10 mouse cellular contexts compared by ENCODE assay signal in genomic region chr3:127107281-127107680, GRCm38 (mm10).
DNase-seq lines count a peak whose midpoint lies in the region; ATAC-seq and TF ChIP-seq lines count a peak whose summit lies in the region.
"Had no signal": no experiment of that assay in that cellular context is flagged by ENCODE, and none has a peak within 500 bp of the region (broad histone marks: within the 10 kb centered on the region; RNA-seq: fewer than 3 reads in every experiment).

No protein-coding gene starts in this region.

- H3K4me1 ChIP-seq in heart, embryonic 12.5 days (replicated peaks), result no peaks in the 10 kb centered on the region
- H3K4me1 ChIP-seq in lung, postnatal 0 days (ENCODE audit: insufficient read depth, low read depth, low read length), result no peaks in the 10 kb centered on the region
- no peaks in the 10 kb centered on the region for H3K4me1 ChIP-seq in midbrain, embryonic 15.5 days
- H3K4me1 ChIP-seq: liver, embryonic 13.5 days had no signal

- no peak overlapping the region for H3K27ac ChIP-seq in heart, embryonic 12.5 days (ENCODE audit: poor library complexity, severe bottlenecking)
- H3K27ac ChIP-seq in layer of hippocampus, adult 2 months, result peak overlapping the region; percentile 60
- H3K27ac ChIP-seq in lung, postnatal 0 days (ENCODE audit: low read length), result no peak overlapping the region
- no peak overlapping the region for H3K27ac ChIP-seq in midbrain, embryonic 15.5 days
- H3K27ac ChIP-seq: liver, embryonic 13.5 days had no signal

- no peak overlapping the region for H3K4me2 ChIP-seq in heart, embryonic 12.5 days
- H3K4me2 ChIP-seq in lung, postnatal 0 days (replicated peaks; ENCODE audit: low read depth, low read length), result no peak overlapping the region
- no peak overlapping the region for H3K4me2 ChIP-seq in midbrain, embryonic 15.5 days
- H3K4me2 ChIP-seq: liver, embryonic 13.5 days had no signal

- TF ChIP-seq CTCF in layer of hippocampus, adult 2 months (conservative IDR thresholded peaks at IDR 0.05), result no peak
- TF ChIP-seq CTCF in lung, postnatal 0 days (IDR thresholded peaks at IDR 0.05), result no peak

- no peak overlapping the region for H3K4me3 ChIP-seq in heart, embryonic 12.5 days
- H3K4me3 ChIP-seq in layer of hippocampus, adult 2 months, result no peak overlapping the region
- H3K4me3 ChIP-seq in lung, postnatal 0 days (ENCODE audit: low read depth, low read length), result no peak overlapping the region
- no peak overlapping the region for H3K4me3 ChIP-seq in midbrain, embryonic 15.5 days
- H3K4me3 ChIP-seq: liver, embryonic 13.5 days had no signal

- no peak for TF ChIP-seq EP300 in lung, postnatal 0 days (IDR thresholded peaks at IDR 0.05)

- H3K9me3 ChIP-seq in heart, embryonic 12.5 days (replicated peaks), result no peaks in the 10 kb centered on the region; the same call in 1 of the 2 replicates
- no peaks in the 10 kb centered on the region for H3K9me3 ChIP-seq in lung, postnatal 0 days (ENCODE audit: low read length)
- no peaks in the 10 kb centered on the region for H3K9me3 ChIP-seq in midbrain, embryonic 15.5 days
- H3K9me3 ChIP-seq: liver, embryonic 13.5 days had no signal

- H3K9ac ChIP-seq in heart, embryonic 12.5 days, result no peak overlapping the region
- H3K9ac ChIP-seq in lung, postnatal 0 days (replicated peaks; ENCODE audit: low read depth), result no peak overlapping the region
- H3K9ac ChIP-seq in midbrain, embryonic 15.5 days, result no peak overlapping the region
- H3K9ac ChIP-seq: liver, embryonic 13.5 days had no signal

- 79% methylated on average over 5 of the region's 5 CpGs for WGBS in heart, embryonic 12.5 days
- 60% methylated on average over 5 of the region's 5 CpGs for WGBS in lung, postnatal 0 days
- WGBS in midbrain, embryonic 15.5 days, result 79% methylated on average over 5 of the region's 5 CpGs

- H3K36me3 ChIP-seq in heart, embryonic 12.5 days, result no peaks in the 10 kb centered on the region
- no peaks in the 10 kb centered on the region for H3K36me3 ChIP-seq in lung, postnatal 0 days (ENCODE audit: insufficient read depth, low read length)
- no peaks in the 10 kb centered on the region for H3K36me3 ChIP-seq in midbrain, embryonic 15.5 days (replicated peaks)
- H3K36me3 ChIP-seq: liver, embryonic 13.5 days had no signal

- DNase-seq in heart, adult 18-20 months, result peak; percentile 22 to 24
- peak; percentile 96 for DNase-seq in brain, adult 2 months (ENCODE audit: low read depth, low spot score)
- peak; percentile 77 to 78 for DNase-seq in cerebellum, postnatal 36 days
- DNase-seq in layer of hippocampus, adult 2 months (ENCODE audit: low spot score in 2 of 2), result peak; percentile 32 to 40
- DNase-seq in lung, postnatal 4 days, result no peak
- no peak for DNase-seq in lung, postnatal 0 days (ENCODE audit: low spot score)
- DNase-seq: liver, embryonic 13.5 days had no signal

- H3K27me3 ChIP-seq in heart, embryonic 12.5 days (replicated peaks), result no peaks in the 10 kb centered on the region
- no peaks in the 10 kb centered on the region for H3K27me3 ChIP-seq in lung, postnatal 0 days (replicated peaks; ENCODE audit: insufficient read depth, low read length)
- H3K27me3 ChIP-seq in midbrain, embryonic 15.5 days (replicated peaks), result no peaks in the 10 kb centered on the region
- H3K27me3 ChIP-seq: CH12.LX; liver, embryonic 13.5 days had no signal

- ATAC-seq in heart, embryonic 12.5 days (ENCODE audit: insufficient number of reproducible peaks, low FRiP score), result no peak
- no peak for ATAC-seq in lung, postnatal 0 days
- no peak for ATAC-seq in midbrain, embryonic 15.5 days (replicated peaks)

Comparison
In these comparisons a context has a peak if more than half of its experiments do, and no peak if none do; other contexts are left out.
1. DNase-seq: peak in heart, adult 18-20 months (2 of 2), brain, adult 2 months (single experiment), cerebellum, postnatal 36 days (2 of 2) and layer of hippocampus, adult 2 months (2 of 2); none in lung, postnatal 4 days (0 of 2) and lung, postnatal 0 days (single experiment).